Mouse (Mus musculus) thymus, adult 2 months (tissue): ENCODE results near the gene Olfr1347.

ENCODE experiments used
- CTCF ChIP-seq: fragments of 200-500 bp; IDR thresholded peaks from 2 replicates; pipeline ENCODE4 v1.5.1; 2012; ENCODE audit warnings: mild to moderate bottlenecking, control low read depth, low read length, moderate library complexity, borderline replicate concordance; ENCODE audit not compliant: control insufficient read depth, poor library complexity, insufficient read depth; ENCODE audit errors: extremely low read depth
- POLR2A ChIP-seq: fragments of 200-500 bp; IDR thresholded peaks from 2 replicates; pipeline ENCODE4 v1.6.1; 2012; ENCODE audit warnings: mild to moderate bottlenecking, low read length, control low read depth, moderate library complexity; ENCODE audit not compliant: control insufficient read depth, poor library complexity, insufficient read depth; ENCODE audit errors: extremely low read depth

DNA sequence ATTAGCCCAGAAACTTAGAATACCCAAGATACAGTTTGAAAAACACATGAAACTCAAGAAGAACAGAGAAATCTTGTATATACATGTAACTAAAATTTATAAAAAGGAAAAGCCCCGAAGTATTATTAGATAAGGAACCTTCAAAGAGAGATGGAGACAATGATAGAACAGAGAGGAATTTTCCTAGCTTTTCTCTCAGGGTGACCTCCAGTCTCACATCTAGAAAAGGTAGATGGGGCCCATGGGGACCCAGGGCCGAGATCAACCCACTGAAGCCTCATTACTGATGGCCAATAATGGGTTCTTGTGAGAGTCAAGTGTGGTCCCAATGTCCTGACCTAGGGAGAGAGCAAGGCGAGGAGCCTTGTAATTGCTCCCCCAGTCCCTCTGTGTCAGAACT is 61.2 kb downstream of the Olfr1347 start, which contains the start of gene Olfr1344:
- TF ChIP-seq CTCF, result no peak
- TF ChIP-seq POLR2A, result no peak
